Mouse (Mus musculus): ENCODE measurements around the gene Lrrc27. TPM values are rescaled to one million over a fixed set of nuclear protein-coding genes. Genes with fewer than 3 reads are reported as not detected.

Lrrc27 gene
- 4.8 and 6.8 TPM in 2 replicates for polyA plus RNA-seq (2015; fragmentation: Nextera tagmentation; extraction: Ambion mirVana)

DNA sequence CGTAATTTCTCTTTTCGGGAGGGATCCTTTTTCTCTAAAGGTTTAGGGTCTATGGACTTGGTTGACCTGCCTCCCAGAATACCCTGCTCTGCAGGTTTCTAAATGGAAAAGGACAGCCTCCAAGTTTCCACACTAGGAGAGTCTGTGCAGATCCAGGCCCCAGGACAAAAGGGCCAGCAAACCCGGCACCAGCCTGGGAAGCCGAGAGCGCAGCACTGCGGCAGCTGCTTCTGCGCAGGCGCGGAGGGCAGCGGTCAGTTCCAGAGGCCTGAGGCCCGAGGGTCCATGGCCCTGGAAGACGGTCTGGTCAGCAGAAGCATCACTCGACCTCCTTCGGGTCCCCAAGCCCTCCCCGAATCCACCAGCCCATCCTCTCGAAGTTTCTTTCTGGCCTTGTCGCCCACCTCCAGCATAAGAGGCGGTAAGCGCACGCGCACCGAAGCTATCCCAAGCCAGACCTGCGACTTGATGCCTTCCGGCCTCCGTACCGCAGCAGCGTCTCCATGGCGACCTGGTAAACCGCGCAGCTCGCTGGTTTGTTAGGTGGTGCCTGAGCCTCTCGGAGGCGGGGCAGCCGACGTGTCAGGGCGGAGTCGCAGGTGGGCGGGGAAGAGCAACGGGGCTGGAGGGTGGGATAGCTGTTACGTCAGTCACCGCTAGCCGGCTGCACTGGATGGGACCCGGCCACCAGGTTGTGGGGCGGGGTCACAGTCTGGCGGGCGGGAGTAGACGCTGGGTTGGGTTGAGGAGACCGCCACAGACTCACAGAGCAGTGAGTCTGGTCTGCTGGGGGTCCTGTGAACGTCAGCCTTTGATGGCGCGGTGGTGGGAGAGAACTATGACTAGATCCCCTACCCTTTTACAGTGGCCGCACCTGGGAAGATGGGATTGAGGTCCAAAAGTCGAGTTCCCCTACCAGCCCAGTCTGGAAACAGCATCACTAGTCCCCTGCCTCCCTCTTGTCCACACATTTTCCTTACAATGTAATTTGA is at the start of gene Lrrc27, which contains the start of gene Stk32c:
TSS of gene Lrrc27 (plus strand) at position 235 of the 992 bp plus-strand sequence.
TSS of gene Stk32c (minus strand) at position 554 of the 992 bp plus-strand sequence.
- Histone ChIP-seq H3K27ac (peak within 1 kb of the TSS; percentile 84), H3K4me2 (replicated peaks) (peak within 1 kb of the TSS; percentile 57), H3K27me3 (no peaks in the 10 kb centered on the region), H3K9ac (replicated peaks) (peak within 1 kb of the TSS; percentile 65), H3K36me3 (no peaks in the 10 kb centered on the region), H3K4me1 (replicated peaks) (peaks cover 16% of the 10 kb centered on the region), H3K4me3 (replicated peaks) (peak within 1 kb of the TSS; percentile 51), H3K9me3 (no peaks in the 10 kb centered on the region)
- peak; percentile 98 for ATAC-seq
- WGBS = 2% methylated on average over 53 of the region's 53 CpGs

DNA sequence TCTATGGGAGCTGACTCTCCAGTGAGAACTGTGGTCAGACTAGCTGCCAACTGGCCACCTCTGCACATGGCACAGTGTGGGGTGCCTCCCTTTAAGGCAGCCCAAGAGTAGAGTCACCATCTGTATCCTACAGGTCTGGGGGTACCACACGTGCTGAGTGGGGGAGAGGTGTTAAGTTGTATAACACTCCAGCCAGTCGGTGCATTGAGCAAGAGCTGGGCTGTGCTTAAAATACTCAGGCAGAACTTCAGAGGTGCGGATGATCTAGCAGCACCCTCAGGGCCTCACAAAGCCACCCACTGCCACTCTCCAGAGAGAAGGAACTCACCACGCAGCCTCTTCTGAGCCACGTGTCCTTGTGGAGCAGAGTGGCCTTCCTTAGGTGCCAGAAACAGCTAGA is 48.4 kb upstream of the Lrrc27 start:
- H3K4me2 ChIP-seq (replicated peaks) = no peak overlapping the region
- peaks cover 1% of the 10 kb centered on the region for H3K4me1 ChIP-seq (replicated peaks)
- H3K27me3 ChIP-seq = no peaks in the 10 kb centered on the region
- H3K4me3 ChIP-seq (replicated peaks) = no peak overlapping the region
- WGBS = 87% methylated on average over 5 of the region's 5 CpGs
- no peaks in the 10 kb centered on the region for H3K36me3 ChIP-seq
- H3K9ac ChIP-seq (replicated peaks) = no peak overlapping the region
- H3K9me3 ChIP-seq = peaks cover 14% of the 10 kb centered on the region; the same call in 1 of the 2 replicates
- no peak for ATAC-seq
- no peak overlapping the region for H3K27ac ChIP-seq

DNA sequence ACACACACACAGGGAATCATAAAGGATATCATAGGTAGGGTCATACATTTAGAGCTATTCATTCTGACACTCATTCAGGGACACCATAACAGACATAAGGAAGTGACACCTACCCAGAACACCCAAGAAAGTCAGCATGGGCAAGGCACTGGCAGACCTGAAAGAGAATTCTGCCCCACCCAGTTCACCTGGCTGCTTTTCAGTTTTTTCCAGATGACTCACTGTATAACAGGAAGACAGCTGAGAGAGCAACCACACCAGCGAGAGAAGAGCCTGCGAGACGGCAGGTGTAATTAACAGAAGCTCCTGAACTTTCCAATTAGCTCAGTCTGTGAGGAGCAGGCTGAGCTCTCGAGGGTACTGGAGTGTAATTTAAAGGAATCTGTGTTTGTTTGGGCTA is 43.6 kb upstream of the Lrrc27 start:
- no peak overlapping the region for H3K9ac ChIP-seq (replicated peaks)
- H3K27ac ChIP-seq = no peak overlapping the region
- H3K4me1 ChIP-seq (replicated peaks) = no peaks in the 10 kb centered on the region
- H3K36me3 ChIP-seq = no peaks in the 10 kb centered on the region
- 77% methylated on average over 4 of the region's 4 CpGs for WGBS
- no peaks in the 10 kb centered on the region for H3K27me3 ChIP-seq
- no peak overlapping the region for H3K4me3 ChIP-seq (replicated peaks)
- ATAC-seq = no peak
- no peak overlapping the region for H3K4me2 ChIP-seq (replicated peaks)
- H3K9me3 ChIP-seq = peaks cover 14% of the 10 kb centered on the region; the same call in 1 of the 2 replicates

DNA sequence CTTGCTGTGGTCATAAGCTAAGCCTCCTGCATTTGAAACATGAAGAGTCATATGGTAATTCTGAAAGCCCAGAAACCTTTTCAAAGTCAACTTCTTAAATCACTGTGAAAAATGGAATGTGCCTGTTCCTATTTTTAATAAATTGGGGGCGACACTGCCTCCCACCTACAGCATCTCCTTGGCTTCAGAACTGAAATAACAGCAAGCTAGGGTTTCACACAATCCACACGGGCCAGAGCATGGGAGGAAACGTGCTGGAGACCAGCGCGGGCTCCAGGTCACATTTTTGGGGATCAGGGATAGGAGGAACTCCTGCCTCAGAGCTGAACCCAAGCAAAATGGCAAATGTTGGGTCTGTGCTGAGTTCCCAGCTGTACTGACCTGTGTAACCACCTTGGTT is 33.5 kb upstream of the Lrrc27 start:
- Histone ChIP-seq H3K4me1 (replicated peaks) (no peaks in the 10 kb centered on the region), H3K9me3 (no peaks in the 10 kb centered on the region), H3K36me3 (no peaks in the 10 kb centered on the region), H3K27ac (no peak overlapping the region), H3K9ac (replicated peaks) (no peak overlapping the region), H3K4me2 (replicated peaks) (no peak overlapping the region), H3K27me3 (no peaks in the 10 kb centered on the region), H3K4me3 (replicated peaks) (no peak overlapping the region)
- WGBS = 87% methylated on average over 5 of the region's 5 CpGs
- no peak for ATAC-seq

DNA sequence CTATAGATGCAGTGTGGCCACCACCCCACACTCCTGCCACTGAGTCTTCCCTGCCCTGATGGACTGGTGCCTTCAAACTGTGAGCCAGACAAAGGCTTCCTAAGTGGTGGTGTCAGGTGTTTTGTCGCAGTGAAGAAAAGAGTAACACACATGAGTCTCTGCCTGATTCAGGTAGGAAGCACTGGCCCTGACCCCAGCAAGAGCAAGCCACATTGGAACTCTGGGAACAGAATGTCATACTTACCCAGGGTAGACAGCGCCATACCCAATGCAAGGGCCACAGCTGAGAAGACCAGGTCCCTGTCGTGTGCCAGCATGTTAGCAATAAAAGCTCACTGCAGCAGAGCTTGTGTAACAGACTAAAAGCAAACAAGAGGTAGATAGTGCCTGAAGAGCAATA is 32.7 kb upstream of the Lrrc27 start:
- Histone ChIP-seq H3K27me3 (peaks cover 3% of the 10 kb centered on the region; the same call in 1 of the 2 replicates), H3K36me3 (no peaks in the 10 kb centered on the region), H3K9me3 (no peaks in the 10 kb centered on the region), H3K4me3 (replicated peaks) (no peak overlapping the region), H3K4me1 (replicated peaks) (no peaks in the 10 kb centered on the region), H3K9ac (replicated peaks) (no peak overlapping the region), H3K27ac (no peak overlapping the region), H3K4me2 (replicated peaks) (no peak overlapping the region)
- WGBS = 97% methylated on average over 3 of the region's 3 CpGs
- ATAC-seq = no peak

DNA sequence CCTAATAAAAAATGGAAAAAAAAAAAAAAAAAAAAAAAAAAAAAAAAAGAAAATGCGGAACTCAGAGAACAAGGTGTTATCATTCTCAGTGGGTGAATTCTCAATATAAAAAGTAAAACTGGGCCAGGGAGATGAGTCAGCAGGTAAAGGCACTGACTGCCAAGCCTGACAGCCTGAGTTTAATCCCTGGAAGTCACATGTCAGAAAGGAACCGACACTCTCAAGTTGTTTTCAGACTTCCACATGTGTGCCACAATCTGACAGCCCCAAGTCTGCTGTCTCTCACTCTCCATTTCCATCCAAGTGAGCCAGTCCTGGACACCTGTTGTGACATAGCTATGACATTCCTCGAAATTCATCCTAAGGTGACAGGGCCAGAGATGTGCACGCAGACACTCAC is 28.4 kb upstream of the Lrrc27 start:
- no peak for ATAC-seq
- H3K27ac ChIP-seq = no peak overlapping the region

DNA sequence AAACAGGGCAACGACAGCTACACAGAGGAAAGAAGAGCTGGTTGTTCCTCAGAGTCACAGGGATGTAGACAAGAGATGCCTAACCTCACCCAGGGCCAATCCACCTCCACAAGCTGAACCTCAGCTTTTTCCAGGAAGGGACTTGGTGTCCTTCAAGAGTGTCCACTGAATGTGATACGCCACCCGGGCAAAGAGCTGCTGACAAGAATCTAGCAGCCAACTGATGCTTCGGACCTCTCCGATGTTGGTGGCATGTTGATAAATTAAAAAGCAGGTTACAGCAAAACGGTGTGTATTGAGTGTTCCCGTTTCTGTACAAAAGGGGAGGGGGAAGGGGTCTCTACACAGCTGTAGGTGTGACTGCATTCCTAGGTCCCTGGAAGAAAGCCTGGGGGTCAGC is 27.9 kb upstream of the Lrrc27 start:
- Histone ChIP-seq H3K4me2 (replicated peaks) (no peak overlapping the region), H3K9ac (replicated peaks) (no peak overlapping the region), H3K27me3 (peaks cover 32% of the 10 kb centered on the region), H3K27ac (no peak overlapping the region), H3K9me3 (no peaks in the 10 kb centered on the region), H3K36me3 (no peaks in the 10 kb centered on the region), H3K4me3 (replicated peaks) (no peak overlapping the region), H3K4me1 (replicated peaks) (peaks cover 18% of the 10 kb centered on the region)
- 90% methylated on average over 7 of the region's 7 CpGs for WGBS
- no peak for ATAC-seq

More for the DNA sequence above, 28.4 kb upstream of the Lrrc27 start:
- WGBS = 80% methylated on average over 4 of the region's 4 CpGs
- peaks cover 18% of the 10 kb centered on the region for H3K4me1 ChIP-seq (replicated peaks)
- H3K9me3 ChIP-seq = no peaks in the 10 kb centered on the region
- H3K9ac ChIP-seq (replicated peaks) = no peak overlapping the region
- no peaks in the 10 kb centered on the region for H3K36me3 ChIP-seq
- no peak overlapping the region for H3K4me2 ChIP-seq (replicated peaks)
- no peak overlapping the region for H3K4me3 ChIP-seq (replicated peaks)
- peaks cover 32% of the 10 kb centered on the region for H3K27me3 ChIP-seq

DNA sequence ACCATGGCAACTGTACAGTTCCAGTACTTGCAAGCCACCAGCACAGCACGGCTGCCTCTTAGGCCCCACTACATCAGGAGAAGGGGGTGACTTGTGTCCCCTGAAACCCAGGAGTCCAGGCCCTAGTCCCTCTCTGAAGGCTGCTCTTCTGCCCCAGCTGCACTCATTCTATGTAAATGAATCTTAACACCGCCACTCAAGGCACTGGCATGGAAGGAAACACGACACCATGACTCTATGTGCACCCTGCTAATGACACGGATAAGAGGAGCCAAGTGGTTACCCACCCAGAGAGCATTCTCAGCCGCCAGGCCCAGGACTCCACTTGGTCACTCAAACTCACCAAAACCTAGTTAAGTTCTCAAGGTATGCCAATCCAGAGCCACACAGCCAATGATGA is 26.8 kb upstream of the Lrrc27 start:
- Histone ChIP-seq H3K4me3 (replicated peaks) (no peak overlapping the region), H3K4me1 (replicated peaks) (peaks cover 18% of the 10 kb centered on the region), H3K27me3 (peaks cover 41% of the 10 kb centered on the region), H3K9ac (replicated peaks) (no peak overlapping the region), H3K4me2 (replicated peaks) (no peak overlapping the region), H3K27ac (no peak overlapping the region), H3K9me3 (no peaks in the 10 kb centered on the region), H3K36me3 (no peaks in the 10 kb centered on the region)
- WGBS = 45% methylated on average over 5 of the region's 5 CpGs
- no peak for ATAC-seq

DNA sequence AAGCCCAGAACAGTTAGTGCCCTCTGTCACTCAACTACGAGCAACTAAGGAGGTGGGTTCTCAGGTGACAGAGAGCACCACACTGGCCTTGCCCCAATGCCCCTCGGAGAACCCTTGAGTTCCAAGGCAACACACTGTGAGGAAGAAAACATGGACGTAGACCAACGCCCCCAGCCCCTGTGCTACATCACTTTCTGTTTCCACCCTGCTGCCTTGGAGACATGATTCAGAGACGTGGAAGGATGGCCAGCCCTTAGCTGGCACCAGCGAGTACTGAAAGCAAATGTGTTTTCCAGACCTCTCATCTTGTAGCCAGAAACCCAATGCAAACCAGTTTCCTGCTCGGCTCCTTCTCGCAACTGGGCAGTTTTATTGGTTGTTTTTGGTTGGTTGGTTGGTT is 26.4 kb upstream of the Lrrc27 start:
- H3K9me3 ChIP-seq = no peaks in the 10 kb centered on the region
- H3K4me3 ChIP-seq (replicated peaks) = no peak overlapping the region
- H3K4me1 ChIP-seq (replicated peaks) = peaks cover 18% of the 10 kb centered on the region
- peaks cover 41% of the 10 kb centered on the region for H3K27me3 ChIP-seq
- no peak overlapping the region for H3K9ac ChIP-seq (replicated peaks)
- no peak for ATAC-seq
- no peak overlapping the region for H3K27ac ChIP-seq
- no peaks in the 10 kb centered on the region for H3K36me3 ChIP-seq
- H3K4me2 ChIP-seq (replicated peaks) = no peak overlapping the region
- WGBS = 77% methylated on average over 8 of the region's 8 CpGs

DNA sequence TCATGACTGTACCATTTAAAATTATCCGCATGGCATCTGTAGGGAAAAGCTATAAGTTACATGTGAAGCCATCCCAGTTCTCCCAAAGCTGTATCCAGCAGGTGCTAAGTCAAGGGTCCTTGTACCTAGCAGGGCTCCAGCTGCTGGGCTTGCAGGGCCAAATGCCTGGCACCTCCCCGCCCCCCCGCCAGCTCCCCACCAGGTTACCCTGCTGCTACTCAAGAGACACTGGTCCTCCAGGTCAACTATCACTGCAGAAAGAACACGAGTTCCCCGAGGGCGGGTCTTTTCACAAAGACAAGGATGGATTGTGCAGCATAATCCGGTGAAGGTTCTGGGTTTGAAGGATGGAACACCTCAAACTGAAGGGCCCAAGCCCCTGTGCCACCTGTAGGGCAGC is 25.5 kb upstream of the Lrrc27 start:
- no peaks in the 10 kb centered on the region for H3K36me3 ChIP-seq
- no peak overlapping the region for H3K27ac ChIP-seq
- ATAC-seq = no peak
- H3K27me3 ChIP-seq = peaks cover 41% of the 10 kb centered on the region
- peak overlapping the region; percentile 77 for H3K9ac ChIP-seq (replicated peaks)
- WGBS = 34% methylated on average over 7 of the region's 7 CpGs
- H3K4me2 ChIP-seq (replicated peaks) = peak overlapping the region; percentile 85
- H3K4me1 ChIP-seq (replicated peaks) = peaks cover 18% of the 10 kb centered on the region
- no peaks in the 10 kb centered on the region for H3K9me3 ChIP-seq
- peak overlapping the region; percentile 68 for H3K4me3 ChIP-seq (replicated peaks)

DNA sequence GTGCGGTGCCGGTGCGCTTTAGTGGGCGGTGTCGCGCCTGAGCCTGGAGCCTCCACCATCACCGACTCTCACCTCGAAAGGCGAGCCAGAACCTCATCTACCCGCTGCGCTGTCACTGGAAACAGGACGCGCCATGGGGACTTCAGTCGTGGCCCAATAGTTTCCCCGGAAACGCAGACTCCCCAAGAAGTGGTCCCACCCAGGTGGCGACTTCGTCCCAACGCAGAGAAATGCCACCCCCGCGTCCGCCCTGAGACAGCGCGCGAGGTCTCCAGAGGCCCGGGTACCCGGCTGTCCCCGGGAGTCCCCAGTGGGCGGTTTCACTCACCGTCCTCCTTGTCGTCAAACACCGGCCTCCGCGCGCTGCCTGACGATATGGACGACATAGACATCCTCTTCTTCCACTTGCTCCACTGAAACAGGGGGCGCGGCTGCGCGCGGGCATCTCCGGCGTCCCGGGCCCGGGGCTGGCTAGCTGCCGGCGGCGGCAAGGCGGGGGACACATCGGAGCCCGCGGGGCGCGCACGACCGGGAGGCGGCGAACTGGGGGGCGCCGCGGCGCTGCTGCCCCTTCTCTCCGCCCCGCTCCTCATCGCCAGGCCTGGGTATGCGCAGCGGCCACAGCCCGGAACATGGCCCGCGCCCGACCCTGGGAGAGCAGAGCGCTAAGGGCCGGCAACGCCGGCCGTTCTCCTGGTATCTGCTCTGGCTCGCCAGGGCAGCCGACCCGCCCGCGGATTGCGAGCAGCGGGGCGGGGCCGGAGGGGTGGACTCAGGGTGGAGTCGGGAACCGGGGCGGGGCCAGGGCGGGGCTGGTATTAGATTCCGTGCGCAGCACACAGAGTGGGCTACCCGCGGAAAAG is 24.8 kb upstream of the Lrrc27 start:
- Histone ChIP-seq H3K4me1 (replicated peaks) (peaks cover 18% of the 10 kb centered on the region), H3K4me2 (replicated peaks) (peak overlapping the region; percentile 85), H3K27ac (peak overlapping the region; percentile 32; the same call in 1 of the 2 replicates), H3K27me3 (peaks cover 43% of the 10 kb centered on the region), H3K9ac (replicated peaks) (peak overlapping the region; percentile 77), H3K36me3 (no peaks in the 10 kb centered on the region), H3K4me3 (replicated peaks) (peak overlapping the region; percentile 68), H3K9me3 (no peaks in the 10 kb centered on the region)
- ATAC-seq = peak; percentile 96
- under 1% methylated on average over 94 of the region's 94 CpGs for WGBS
